Mouse (Mus musculus): Measurements from ENCODE around the gene Dyx1c1.

- TF ChIP-seq CTCF (IDR thresholded peaks at IDR 0.05; ENCODE audit: low read depth) (peak; percentile 29), EP300 (optimal IDR thresholded peaks at IDR 0.05) (no peak)
These were observed 23.3 kb upstream of the Dyx1c1 start for GRCm38 (mm10) chr9:72935309-72935708.
